Mouse (Mus musculus) small intestine, adult 2 months (tissue): ENCODE results near the gene Syt3.

Experiments
- CTCF ChIP-seq: fragments of 200-500 bp; IDR thresholded peaks from 2 replicates; pipeline ENCODE4 v1.5.1; 2012; ENCODE audit warnings: low read depth, mild to moderate bottlenecking, control low read depth, inconsistent platforms, low read length, moderate library complexity, mixed read lengths; ENCODE audit not compliant: insufficient replicate concordance, insufficient read length; ENCODE audit errors: extremely low read depth
- POLR2A ChIP-seq: fragments of 200-500 bp; IDR thresholded peaks from 2 replicates; pipeline ENCODE4 v1.6.1; 2012; ENCODE audit warnings: low read depth, mild to moderate bottlenecking, control low read depth, inconsistent platforms, low read length, moderate library complexity

- no peak for TF ChIP-seq POLR2A
- TF ChIP-seq CTCF, result no peak
Observed at GRCm38 (mm10) chr7:44441180-44441579, 57.3 kb downstream of the Syt3 start.
